Mouse (Mus musculus) cerebral cortex, adult 2 months (tissue): ENCODE data around the gene Dhx9.

Experiments
- WGBS: fragments of 180-500 bp; shearing (Covaris S2); methylation state at CpG from one replicate; pipeline ENCODE4 v1.1.7; 2018; 5-methylcytosine and 5-hydroxymethylcytosine counted together

Dhx9 gene

DNA sequence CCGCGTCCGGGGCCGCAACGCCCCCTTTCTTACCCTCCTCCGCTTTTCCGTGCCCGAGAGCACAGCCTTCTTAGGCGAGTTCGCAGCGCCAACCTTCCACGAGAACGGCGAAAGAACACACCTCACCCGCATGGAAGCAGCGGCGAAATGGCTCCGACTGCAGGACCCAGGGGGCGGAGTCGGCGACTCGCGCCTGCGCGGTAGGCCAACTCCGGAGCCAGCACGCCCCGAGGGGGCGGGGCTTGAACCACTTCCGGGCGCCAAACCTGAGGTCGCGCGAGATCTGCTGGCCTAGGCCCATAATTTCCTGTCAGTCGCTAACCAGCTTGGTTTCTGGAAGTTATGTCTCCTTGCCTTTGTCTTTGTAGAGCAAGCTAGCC lies at the start of gene Dhx9:
TSS of gene Dhx9 (minus strand) at position 161 of the 380 bp plus-strand sequence.
- under 1% methylated on average over 35 of the region's 35 CpGs for WGBS

DNA sequence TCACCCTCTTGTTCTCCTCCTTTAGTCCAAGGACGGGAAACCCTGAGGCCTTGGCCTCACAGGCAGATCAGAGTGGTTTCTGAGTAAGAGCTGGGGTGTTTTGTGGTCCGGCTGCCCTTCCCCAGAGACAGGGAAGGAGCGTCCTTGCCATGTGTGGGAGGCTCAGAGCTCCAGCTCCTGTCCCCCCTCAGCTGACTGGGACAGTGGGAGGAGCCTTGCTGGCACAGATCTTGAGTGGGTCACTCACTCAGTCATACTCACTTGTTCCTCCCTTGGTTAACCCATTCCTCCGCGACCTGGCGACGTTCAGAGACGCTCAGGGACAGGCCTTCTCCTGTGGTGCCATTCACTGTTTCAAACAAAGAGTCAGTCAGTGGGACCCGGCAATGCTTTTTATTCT lies 48.2 kb upstream of the Dhx9 start:
- 64% methylated on average over 9 of the region's 9 CpGs for WGBS

DNA sequence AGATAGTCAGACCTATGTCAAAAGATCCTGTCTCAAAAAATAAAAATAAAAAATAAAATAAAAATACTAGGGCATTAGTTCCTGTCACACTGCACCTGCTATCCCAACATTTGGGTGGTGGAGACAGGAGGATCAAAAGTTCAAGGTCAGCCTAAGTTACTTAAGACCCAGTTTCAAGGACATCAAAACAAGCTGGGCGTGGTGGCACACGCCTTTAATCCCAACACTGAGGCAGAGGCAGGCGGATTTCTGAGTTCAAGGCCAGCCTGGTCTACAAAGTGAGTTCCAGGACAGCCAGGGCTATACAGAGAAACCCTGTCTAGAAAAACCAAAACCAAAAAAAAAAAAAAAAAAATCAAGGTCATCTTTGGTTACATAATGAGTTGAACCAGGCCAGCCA lies 45.4 kb upstream of the Dhx9 start:
- WGBS, result 97% methylated on average over 3 of the region's 3 CpGs

GRCm38 (mm10) chr1:153532234-153532841 lies 44.9 kb upstream of the Dhx9 start:
- 44% methylated on average over 12 of the region's 12 CpGs for WGBS

DNA sequence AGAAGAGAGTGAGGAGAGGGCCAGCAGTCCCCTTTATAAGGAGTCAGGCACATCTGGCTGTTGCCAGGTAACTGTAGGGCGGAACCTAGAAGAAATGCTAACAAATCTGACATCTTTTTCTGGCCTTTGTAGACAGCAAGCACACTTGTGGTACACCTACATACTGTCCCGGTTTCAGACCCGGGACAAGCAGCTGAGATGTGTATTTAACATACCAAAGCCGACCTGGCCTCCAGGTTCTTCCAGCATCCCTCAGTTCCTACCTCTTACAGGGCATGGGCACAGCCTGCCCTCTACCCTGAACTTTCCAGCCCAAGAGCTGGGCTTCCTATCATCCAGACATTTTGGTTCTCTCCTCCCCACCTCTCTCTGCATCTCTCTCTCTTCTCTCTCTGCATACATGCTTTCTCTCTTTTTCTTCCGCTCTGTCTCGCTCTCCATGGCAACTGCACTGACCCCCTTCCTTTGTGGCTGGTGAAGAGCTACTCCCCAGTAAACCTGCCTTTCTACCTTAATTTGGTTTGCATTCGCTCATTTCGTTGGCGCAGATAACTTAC lies 44.3 kb upstream of the Dhx9 start:
- WGBS, result 49% methylated on average over 9 of the region's 9 CpGs

- 77% methylated on average over 3 of the region's 3 CpGs for WGBS
These were observed 34.7 kb upstream of the Dhx9 start for GRCm38 (mm10) chr1:153522116-153522515.

GRCm38 (mm10) chr1:153515368-153515767 lies 27.9 kb upstream of the Dhx9 start:
- 58% methylated on average over 12 of the region's 12 CpGs for WGBS

- WGBS, result 81% methylated on average over 2 of the region's 2 CpGs
These were observed 23.0 kb upstream of the Dhx9 start for GRCm38 (mm10) chr1:153510330-153511009.

- 83% methylated on average over 8 of the region's 8 CpGs for WGBS
These were observed 22.1 kb upstream of the Dhx9 start for GRCm38 (mm10) chr1:153509569-153509968.

GRCm38 (mm10) chr1:153509012-153509411 lies 21.6 kb upstream of the Dhx9 start:
- WGBS, result 91% methylated on average over 6 of the region's 6 CpGs

DNA sequence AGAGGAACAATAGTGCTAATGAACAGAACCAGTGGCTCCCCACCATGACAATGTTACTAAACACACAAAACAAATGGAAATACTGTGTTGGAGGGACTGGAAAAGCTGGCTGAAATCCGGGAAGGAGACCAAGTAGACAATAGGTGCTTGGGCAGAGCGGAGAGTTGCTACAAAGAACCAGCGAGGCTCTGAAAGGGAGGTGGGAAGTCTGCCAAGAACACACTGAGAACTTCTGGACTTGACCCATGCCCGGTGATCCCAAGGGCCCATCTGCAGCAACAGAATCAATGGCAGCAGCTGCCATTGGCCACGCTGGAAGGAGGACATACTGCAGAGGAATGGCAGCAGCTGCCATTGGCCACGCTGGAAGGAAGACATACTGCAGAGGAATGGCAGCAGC lies 18.8 kb upstream of the Dhx9 start:
- WGBS, result 48% methylated on average over 6 of the region's 6 CpGs

DNA sequence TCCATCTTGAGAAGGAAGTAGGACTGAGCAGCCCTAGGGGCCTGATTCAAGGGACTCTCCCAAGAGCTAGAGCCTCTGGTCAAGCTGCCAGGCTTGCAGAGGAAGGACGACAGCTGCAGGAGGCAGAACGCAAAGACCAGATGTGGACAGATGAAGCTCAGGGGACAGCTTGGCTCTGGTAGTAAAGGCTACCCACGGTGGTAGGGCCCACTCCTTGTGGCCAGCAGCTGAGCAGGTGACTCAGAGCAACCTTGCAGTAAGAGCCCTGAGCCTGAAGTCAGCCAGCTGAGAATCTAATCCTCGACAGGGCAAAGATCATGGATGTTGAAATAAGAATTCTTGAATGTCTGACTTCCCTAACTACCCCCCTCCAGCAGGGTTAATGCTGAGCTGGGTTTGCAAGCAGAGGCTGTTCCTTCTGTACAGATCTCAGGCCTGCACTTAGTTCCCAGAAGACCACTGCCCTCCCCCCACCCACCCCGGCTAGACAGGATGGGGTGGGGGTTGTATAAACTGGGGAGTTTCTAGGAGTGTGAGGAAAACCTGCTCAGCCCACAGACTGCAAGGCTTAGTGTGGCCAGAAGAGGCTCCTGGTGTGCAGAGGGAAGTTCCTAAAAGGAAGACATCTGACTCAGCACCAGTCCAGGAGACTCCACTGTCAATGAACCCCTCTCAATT lies 14.3 kb upstream of the Dhx9 start:
- 68% methylated on average over 5 of the region's 5 CpGs for WGBS

DNA sequence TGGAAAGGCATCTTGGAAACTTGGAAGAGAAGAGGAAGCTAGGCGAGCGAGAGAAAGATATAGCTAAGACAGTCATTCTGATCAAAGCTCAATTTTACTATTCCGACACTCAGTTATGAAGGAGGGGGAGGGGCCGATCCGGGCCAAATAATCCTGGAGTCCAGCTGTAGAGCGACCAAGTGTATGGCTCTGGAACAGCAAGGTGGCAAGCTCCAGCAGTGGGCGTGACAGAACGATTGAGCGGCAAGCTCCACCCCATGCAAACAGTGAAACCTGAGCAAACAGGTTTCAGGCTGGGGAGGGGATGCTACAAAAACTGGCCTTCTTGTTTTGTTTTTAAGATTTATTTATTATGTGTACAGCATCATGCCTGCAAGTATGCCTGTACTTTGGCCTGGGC lies 12.6 kb upstream of the Dhx9 start:
- 94% methylated on average over 9 of the region's 9 CpGs for WGBS

DNA sequence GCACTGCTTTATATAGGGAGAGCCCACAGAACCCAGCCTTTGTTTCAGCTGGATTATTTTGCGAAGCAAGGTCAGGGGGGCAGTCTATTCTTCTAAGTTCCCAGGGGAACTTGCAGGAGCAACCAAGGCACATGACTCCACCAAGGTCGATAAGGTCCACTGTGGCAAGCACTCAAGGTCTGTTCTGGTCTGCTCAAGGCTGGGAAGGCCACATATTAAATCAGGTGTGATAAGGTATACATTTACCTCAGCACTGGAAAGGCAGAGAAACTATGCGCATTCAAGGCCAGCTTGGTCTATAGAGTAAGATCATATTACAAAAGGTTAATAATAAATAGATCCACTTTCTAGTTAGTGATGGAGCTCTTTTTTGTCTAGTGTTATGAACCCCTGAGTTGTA lies 8.6 kb upstream of the Dhx9 start:
- WGBS, result 84% methylated on average over 3 of the region's 3 CpGs

DNA sequence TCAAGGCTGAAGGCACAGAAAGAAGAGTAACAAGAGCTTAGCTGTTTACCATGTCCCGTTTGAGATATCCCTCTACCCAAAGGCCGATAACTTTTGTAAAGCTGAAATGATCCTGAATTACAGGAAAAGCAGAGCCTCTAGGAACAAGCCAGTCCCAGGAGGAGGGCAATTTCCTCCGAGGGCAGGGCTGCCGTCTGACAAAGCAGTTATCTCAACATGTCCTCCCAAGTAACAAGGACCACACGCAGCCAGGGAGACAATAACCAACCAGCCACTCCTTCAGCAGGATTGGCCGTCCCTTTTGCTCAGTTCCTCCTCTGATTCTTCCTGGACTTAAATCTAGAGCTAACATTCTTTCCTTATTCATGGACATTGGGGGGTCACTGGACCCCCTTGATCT lies 6.5 kb upstream of the Dhx9 start:
- 34% methylated on average over 6 of the region's 6 CpGs for WGBS

DNA sequence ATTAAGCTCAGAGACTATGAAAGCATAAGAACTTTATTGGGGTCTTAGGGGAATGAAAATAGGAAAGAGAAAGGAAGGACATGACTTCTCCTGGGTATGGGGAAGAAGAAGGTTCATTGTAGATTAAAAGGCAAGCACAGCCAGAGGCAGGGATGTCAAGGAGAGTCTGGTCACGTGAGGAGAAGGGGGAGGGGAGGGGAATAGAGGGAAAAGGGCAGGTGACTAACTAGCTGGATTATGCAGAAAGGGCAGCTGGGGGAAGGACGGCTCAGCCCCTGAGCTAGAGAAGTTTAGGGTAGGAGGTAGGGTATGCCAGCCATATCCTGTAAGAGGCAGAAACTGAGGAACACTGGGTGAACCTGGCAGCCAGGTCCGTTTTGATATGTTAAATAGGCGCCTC lies 5.9 kb upstream of the Dhx9 start:
- 40% methylated on average over 4 of the region's 4 CpGs for WGBS

- 83% methylated on average over 1 of the region's 1 CpGs for WGBS
These were observed 4.4 kb upstream of the Dhx9 start for GRCm38 (mm10) chr1:153491822-153492221.

GRCm38 (mm10) chr1:153491345-153491744 lies 3.9 kb upstream of the Dhx9 start:
- 92% methylated on average over 2 of the region's 2 CpGs for WGBS

DNA sequence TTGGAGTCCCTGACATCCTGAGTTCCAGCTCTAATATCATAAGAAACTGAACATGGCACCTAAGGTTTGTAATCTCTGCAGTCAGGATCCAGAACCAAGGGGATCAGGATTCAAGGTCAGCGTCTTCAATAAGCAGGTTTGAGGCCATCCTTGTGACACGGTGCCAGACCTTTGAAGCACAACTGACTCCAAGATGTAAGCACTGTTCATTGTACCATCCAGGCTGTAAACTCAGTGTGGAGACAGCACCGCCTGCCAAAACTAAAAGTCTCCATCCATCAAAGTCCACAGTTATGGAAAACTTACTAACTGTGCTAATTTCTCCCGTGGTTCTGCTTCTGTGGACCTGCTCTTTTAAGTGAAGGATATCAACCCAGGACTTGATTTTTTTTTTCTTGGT lies 2.5 kb upstream of the Dhx9 start:
- 87% methylated on average over 4 of the region's 4 CpGs for whole genome bisulfite sequencing

DNA sequence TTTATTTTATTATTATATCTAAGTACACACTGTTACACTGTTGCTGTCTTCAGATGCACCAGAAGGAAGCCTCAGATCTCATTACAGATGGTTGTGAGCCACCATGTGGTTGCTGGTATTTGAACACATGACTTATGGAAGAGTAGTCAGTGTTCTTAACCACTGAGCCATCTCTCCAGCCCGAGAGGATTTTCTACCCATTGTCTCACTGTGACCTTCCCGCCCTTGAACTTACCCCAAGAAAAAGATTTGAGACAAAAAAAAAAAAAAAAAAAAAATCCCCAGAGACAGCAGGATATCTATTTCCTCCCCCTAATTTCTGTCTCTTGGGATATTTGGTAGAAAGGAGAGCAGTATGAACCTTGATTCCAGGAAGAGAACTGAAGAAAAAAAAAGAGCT lies 2.1 kb upstream of the Dhx9 start:
- WGBS, result 32% methylated on average over 2 of the region's 2 CpGs

- whole genome bisulfite sequencing, result 42% methylated on average over 7 of the region's 7 CpGs
These were observed 1.7 kb upstream of the Dhx9 start for GRCm38 (mm10) chr1:153489132-153489531.

- under 1% methylated on average over 64 of the region's 64 CpGs for WGBS
These were observed 527 bp downstream of the Dhx9 start for GRCm38 (mm10) chr1:153486767-153487499.
